In the genomic region with DNA sequence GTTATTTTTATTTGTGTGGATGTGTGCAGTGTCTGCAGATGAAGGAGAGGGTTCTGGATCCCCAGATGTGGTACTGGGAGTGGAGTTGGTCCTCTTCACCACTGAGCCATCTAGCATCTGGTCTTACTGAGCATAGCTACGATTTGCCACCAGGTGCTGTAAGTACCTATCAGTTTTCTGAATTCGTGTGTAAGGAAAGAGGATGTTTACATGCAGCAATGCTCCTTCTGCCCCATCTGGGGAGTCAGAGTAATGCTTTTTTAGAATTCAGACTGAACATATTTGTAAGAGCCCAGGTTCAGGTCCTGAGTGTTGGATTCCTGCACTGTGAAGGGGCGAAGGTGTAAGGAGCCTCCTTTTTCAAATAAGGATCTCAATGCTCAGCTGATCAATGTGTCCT, we compare ENCODE assay signal across 29 mouse cellular contexts. TPM values are rescaled to one million over a fixed set of nuclear protein-coding genes. Genes with fewer than 3 reads are reported as not detected.
DNase-seq lines count a peak whose midpoint lies in the region; ATAC-seq and TF ChIP-seq lines count a peak whose summit lies in the region.
"Had no signal": no experiment of that assay in that cellular context is flagged by ENCODE, and none has a peak within 500 bp of the region (broad histone marks: within the 10 kb centered on the region; RNA-seq: fewer than 3 reads in every experiment).

No protein-coding gene starts in this region.

- no peak overlapping the region for H3K9ac ChIP-seq in hindbrain, postnatal 0 days (replicated peaks; ENCODE audit: low read length)
- H3K9ac ChIP-seq in hindbrain, embryonic 16.5 days (ENCODE audit: low read depth, low read length): no peak overlapping the region
- no peak overlapping the region for H3K9ac ChIP-seq in intestine, postnatal 0 days (ENCODE audit: low read depth, low read length)
- H3K9ac ChIP-seq: embryonic facial prominence, embryonic 12.5 days; hindbrain, embryonic 15.5 days; liver, embryonic 13.5 days; lung, embryonic 14.5 days; stomach, embryonic 15.5 days had no signal

- no peaks in the 10 kb centered on the region for H3K4me1 ChIP-seq in hindbrain, postnatal 0 days (ENCODE audit: insufficient read depth, low read length)
- H3K4me1 ChIP-seq in hindbrain, embryonic 16.5 days (ENCODE audit: control insufficient read depth, insufficient read depth, low read depth, low read length): peaks cover 4% of the 10 kb centered on the region
- H3K4me1 ChIP-seq in intestine, postnatal 0 days (replicated peaks; ENCODE audit: control insufficient read depth, insufficient read depth, low read length): no peaks in the 10 kb centered on the region

- ATAC-seq in hindbrain, postnatal 0 days: no peak
- ATAC-seq in hindbrain, embryonic 16.5 days: no peak
- ATAC-seq in activated CD4-positive, CD25-positive, alpha-beta regulatory T cell, adult 4 months: peak; percentile 37
- no peak for ATAC-seq in intestine, postnatal 0 days
- ATAC-seq: forebrain, embryonic 13.5 days had no signal

- no peak for DNase-seq in hindbrain, postnatal 0 days (ENCODE audit: low spot score)
- DNase-seq in thymus, postnatal 0 days (ENCODE audit: low spot score): peak; percentile 51
- no peak for DNase-seq in thymus, postnatal 14 days
- DNase-seq in thymus, postnatal 4 days: no peak
- DNase-seq: adrenal gland, adult 2 months; B cell, adult 2 months; cerebellum, adult 11-12 months; cerebellum, postnatal 10 days; gastrocnemius, adult 2 months; kidney, adult 18-20 months; kidney, postnatal 10 days; liver, embryonic 13.5 days; lung, embryonic 14.5 days; lung, postnatal 4 days; midbrain, embryonic 14.5 days had no signal

- peak; percentile 32; the same call in 1 of the 2 replicates for TF ChIP-seq CTCF in hindbrain, postnatal 0 days (IDR thresholded peaks at IDR 0.05; ENCODE audit: low read depth)
- no peak for TF ChIP-seq CTCF in intestine, postnatal 0 days (IDR thresholded peaks at IDR 0.05; ENCODE audit: low read depth)

- no peaks in the 10 kb centered on the region for H3K36me3 ChIP-seq in hindbrain, postnatal 0 days (ENCODE audit: insufficient read depth, low read length)
- H3K36me3 ChIP-seq in hindbrain, embryonic 16.5 days (ENCODE audit: control insufficient read depth, insufficient read depth, low read length): no peaks in the 10 kb centered on the region
- no peaks in the 10 kb centered on the region for H3K36me3 ChIP-seq in intestine, postnatal 0 days (ENCODE audit: control insufficient read depth, insufficient read depth)
- H3K36me3 ChIP-seq: embryonic facial prominence, embryonic 12.5 days; hindbrain, embryonic 15.5 days; limb, embryonic 13.5 days; liver, embryonic 13.5 days; stomach, embryonic 15.5 days had no signal

- WGBS in hindbrain, postnatal 0 days: 68% methylated on average over 3 of the region's 3 CpGs
- WGBS in hindbrain, embryonic 16.5 days: 73% methylated on average over 3 of the region's 3 CpGs
- 64% methylated on average over 3 of the region's 3 CpGs for WGBS in intestine, postnatal 0 days

- no peak overlapping the region for H3K4me3 ChIP-seq in hindbrain, postnatal 0 days (ENCODE audit: low read length)
- H3K4me3 ChIP-seq in hindbrain, embryonic 16.5 days (ENCODE audit: low read length): no peak overlapping the region
- no peak overlapping the region for H3K4me3 ChIP-seq in intestine, postnatal 0 days (ENCODE audit: low read depth, low read length)
- H3K4me3 ChIP-seq: embryonic facial prominence, embryonic 12.5 days; erythroblast, embryonic 14.5 days; forebrain, embryonic 13.5 days; heart, embryonic 10.5 days; hindbrain, embryonic 15.5 days; limb, embryonic 13.5 days; liver, embryonic 13.5 days; myocyte; stomach, embryonic 15.5 days had no signal

- no peak overlapping the region for H3K27ac ChIP-seq in hindbrain, postnatal 0 days
- H3K27ac ChIP-seq in hindbrain, embryonic 16.5 days (ENCODE audit: low read depth, low read length): no peak overlapping the region
- no peak overlapping the region for H3K27ac ChIP-seq in intestine, postnatal 0 days (ENCODE audit: low read depth, low read length)
- H3K27ac ChIP-seq: embryonic facial prominence, embryonic 12.5 days; heart, embryonic 10.5 days; hindbrain, embryonic 15.5 days; limb, embryonic 13.5 days; liver, embryonic 13.5 days had no signal

- H3K27me3 ChIP-seq in hindbrain, postnatal 0 days (ENCODE audit: insufficient read depth, low read length): no peaks in the 10 kb centered on the region
- no peaks in the 10 kb centered on the region for H3K27me3 ChIP-seq in hindbrain, embryonic 16.5 days (replicated peaks; ENCODE audit: control insufficient read depth, insufficient read depth, low read length)
- H3K27me3 ChIP-seq in intestine, postnatal 0 days (replicated peaks; ENCODE audit: control insufficient read depth, insufficient read depth, low read length): no peaks in the 10 kb centered on the region
- H3K27me3 ChIP-seq: embryonic facial prominence, embryonic 12.5 days; forebrain, embryonic 13.5 days; hindbrain, embryonic 15.5 days; limb, embryonic 13.5 days; stomach, embryonic 15.5 days had no signal

- H3K9me3 ChIP-seq in hindbrain, postnatal 0 days (ENCODE audit: low read length): no peaks in the 10 kb centered on the region
- H3K9me3 ChIP-seq in hindbrain, embryonic 16.5 days (ENCODE audit: control insufficient read depth, low read length): no peaks in the 10 kb centered on the region
- no peaks in the 10 kb centered on the region for H3K9me3 ChIP-seq in intestine, postnatal 0 days (ENCODE audit: control insufficient read depth)
- H3K9me3 ChIP-seq: forebrain, embryonic 13.5 days; heart, embryonic 10.5 days; hindbrain, embryonic 15.5 days; limb, embryonic 13.5 days; stomach, embryonic 15.5 days had no signal

- H3K4me2 ChIP-seq in hindbrain, postnatal 0 days (ENCODE audit: low read depth, low read length): no peak overlapping the region
- no peak overlapping the region for H3K4me2 ChIP-seq in hindbrain, embryonic 16.5 days (ENCODE audit: low read length)
- H3K4me2 ChIP-seq in intestine, postnatal 0 days (replicated peaks; ENCODE audit: low read depth): no peak overlapping the region
- H3K4me2 ChIP-seq: embryonic facial prominence, embryonic 12.5 days; hindbrain, embryonic 15.5 days; limb, embryonic 13.5 days; liver, embryonic 13.5 days; lung, embryonic 14.5 days; stomach, embryonic 15.5 days had no signal

RNA-seq across cellular contexts. Expression of a gene that starts 28.8 kb away (rescaled TPM):
- total RNA-seq in hindbrain, postnatal 0 days (2014; rRNA removed): 1.9 and 2.8 TPM in 2 replicates
- polyA plus RNA-seq in hindbrain, postnatal 0 days (2015; fragmentation: Nextera tagmentation; extraction: Ambion mirVana): 0.98 and 1.1 TPM in 2 replicates
- polyA plus RNA-seq in hindbrain, embryonic 16.5 days (2015; fragmentation: Nextera tagmentation; extraction: Ambion mirVana): 1.2 and 1.4 TPM in 2 replicates
- polyA plus RNA-seq in thymus, postnatal 0 days (2015; fragmentation: Nextera tagmentation; extraction: Ambion mirVana): 1.0 and 1.1 TPM in 2 replicates
- polyA plus RNA-seq in activated CD4-positive, CD25-positive, alpha-beta regulatory T cell, adult 4 months (2017; shearing (Covaris generic)): 10 to 100 TPM in 1 of 2 experiments, 1 to 10 TPM in 1; 8.7 to 10.2 TPM
- 1.6 and 1.8 TPM in 2 replicates for polyA plus RNA-seq in intestine, postnatal 0 days (2015; fragmentation: Nextera tagmentation; extraction: Ambion mirVana)
- total RNA-seq: granulocyte monocyte progenitor cell, adult 5-6 weeks; hematopoietic stem cell, adult 5-6 weeks; megakaryocyte-erythroid progenitor cell, adult 5-6 weeks had no signal
- polyA plus RNA-seq: erythroblast, embryonic 14.5 days; myocyte had no signal

RNA-seq across cellular contexts. Expression of a gene that starts 53.1 kb away (rescaled TPM):
- 0.68 and 1.8 TPM in 2 replicates for total RNA-seq in hindbrain, postnatal 0 days (2014; rRNA removed)
- polyA plus RNA-seq in hindbrain, postnatal 0 days (2015; fragmentation: Nextera tagmentation; extraction: Ambion mirVana): 2.1 and 2.4 TPM in 2 replicates
- polyA plus RNA-seq in hindbrain, embryonic 16.5 days (2015; fragmentation: Nextera tagmentation; extraction: Ambion mirVana): 1.1 and 1.2 TPM in 2 replicates
- 4.1 and 4.2 TPM in 2 replicates for polyA plus RNA-seq in thymus, postnatal 0 days (2015; fragmentation: Nextera tagmentation; extraction: Ambion mirVana)
- 10 to 100 TPM; 20.6 to 29.5 TPM for polyA plus RNA-seq in activated CD4-positive, CD25-positive, alpha-beta regulatory T cell, adult 4 months (2017; shearing (Covaris generic))
- 2.8 and 3.2 TPM in 2 replicates for polyA plus RNA-seq in intestine, postnatal 0 days (2015; fragmentation: Nextera tagmentation; extraction: Ambion mirVana)
